Mouse (Mus musculus): Measurements from ENCODE around the gene Rps16. TPM values are rescaled to one million over a fixed set of nuclear protein-coding genes. Genes with fewer than 3 reads are reported as not detected.

Rps16 gene
- total RNA-seq, 2 experiments from 2014 or later = 481 to 507 TPM

DNA sequence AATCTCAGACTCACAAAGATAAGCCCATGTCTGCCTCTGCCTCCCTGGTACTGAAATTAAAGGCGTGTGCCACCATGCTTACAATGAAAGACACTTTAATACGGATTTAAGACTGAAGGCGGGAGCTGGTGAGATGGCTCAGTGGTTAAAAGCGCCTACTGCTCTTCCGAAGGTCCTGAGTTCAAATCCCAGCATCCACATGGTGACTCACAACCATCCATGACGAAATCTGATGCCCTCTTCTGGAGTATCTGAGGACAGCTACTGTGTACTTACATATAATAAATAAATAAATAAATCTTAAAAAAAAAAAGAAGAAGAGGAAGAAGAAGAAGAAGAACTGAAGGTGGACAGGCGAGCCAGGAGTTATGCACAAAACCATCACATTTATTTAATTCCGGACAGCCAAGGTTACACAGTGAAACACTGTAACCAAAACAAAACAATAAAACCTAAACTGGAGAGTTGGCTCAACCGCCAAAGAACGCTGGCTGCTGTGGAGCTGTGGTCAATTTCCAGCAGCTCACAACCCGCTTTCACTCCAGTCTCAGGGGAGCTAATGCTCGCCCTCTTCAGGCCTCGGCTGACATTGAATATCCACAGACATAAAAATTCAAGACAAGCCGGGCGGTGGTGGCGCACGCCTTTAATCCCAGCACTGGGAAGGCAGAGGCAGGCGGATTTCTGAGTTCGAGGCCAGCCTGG, 11.1 kb upstream of the Rps16 start:
- intact Hi-C loops (cut with DNase I) = loop anchor here (5.0 kb wide), 1 partner anchor 62 kb away; the partner anchor contains the start of gene Eid2b
- DNase-seq (ENCODE audit: low spot score in 2 of 2) = peak; percentile 37 to 42

GRCm38 (mm10) chr7:28341381-28341780, 9.1 kb upstream of the Rps16 start:
- intact Hi-C loops (cut with DNase I) = no loop called here
- DNase-seq (ENCODE audit: low spot score in 2 of 2) = no peak

GRCm38 (mm10) chr7:28344637-28345036, 5.8 kb upstream of the Rps16 start:
- peak; percentile 50 to 75 for DNase-seq (ENCODE audit: low spot score in 2 of 2)
- intact Hi-C loops (cut with DNase I) = no loop called here

DNA sequence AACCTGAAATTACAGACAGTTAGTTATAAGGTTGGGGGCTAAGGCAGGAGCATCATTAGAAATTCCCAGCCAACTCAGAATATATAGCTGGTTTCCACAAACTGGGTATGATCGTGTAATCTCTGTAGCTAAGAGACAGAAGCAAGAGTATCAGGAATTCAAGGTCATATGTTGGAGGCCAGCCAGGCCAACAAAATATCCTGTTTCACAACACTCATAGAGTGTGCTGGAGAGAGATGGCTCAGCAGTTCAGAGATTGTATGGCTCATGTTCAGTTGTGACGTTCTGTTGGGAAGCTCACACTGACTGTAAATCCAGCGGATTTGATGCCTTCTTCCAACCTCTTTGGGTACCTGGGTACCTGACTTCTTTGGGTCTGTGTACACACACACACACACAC, 2.7 kb upstream of the Rps16 start:
- intact Hi-C loops (cut with DNase I) = no loop called here
- no peak for DNase-seq (ENCODE audit: low spot score in 2 of 2)

GRCm38 (mm10) chr7:28348601-28349000, 1.9 kb upstream of the Rps16 start:
- intact Hi-C loops (cut with DNase I) = no loop called here
- DNase-seq (ENCODE audit: low spot score in 2 of 2) = no peak

- no peak for DNase-seq (ENCODE audit: low spot score in 2 of 2)
- intact Hi-C loops (cut with DNase I) = no loop called here
Measured at GRCm38 (mm10) chr7:28351676-28352191, 1.3 kb downstream of the Rps16 start.

DNA sequence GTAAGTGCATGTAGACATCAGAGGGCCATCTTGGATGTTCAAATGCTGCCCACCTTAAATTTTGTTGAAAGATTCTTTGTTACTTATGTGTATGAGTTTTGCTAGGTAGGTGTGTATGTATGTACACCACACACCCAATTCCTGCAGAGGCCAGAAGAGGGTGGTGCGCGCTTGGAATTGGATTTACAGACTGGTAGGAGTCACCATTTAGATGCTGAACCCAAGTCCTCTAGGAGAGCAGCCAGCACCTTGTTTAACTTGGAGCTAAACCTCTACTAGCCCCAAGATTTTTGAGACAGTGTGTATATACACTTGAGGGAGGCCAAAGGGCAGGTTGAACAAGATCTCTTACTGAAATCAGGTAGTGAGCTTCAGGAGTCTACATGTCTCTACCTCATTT, 2.8 kb downstream of the Rps16 start:
- intact Hi-C loops (cut with DNase I) = no loop called here
- DNase-seq (ENCODE audit: low spot score in 2 of 2) = no peak

DNA sequence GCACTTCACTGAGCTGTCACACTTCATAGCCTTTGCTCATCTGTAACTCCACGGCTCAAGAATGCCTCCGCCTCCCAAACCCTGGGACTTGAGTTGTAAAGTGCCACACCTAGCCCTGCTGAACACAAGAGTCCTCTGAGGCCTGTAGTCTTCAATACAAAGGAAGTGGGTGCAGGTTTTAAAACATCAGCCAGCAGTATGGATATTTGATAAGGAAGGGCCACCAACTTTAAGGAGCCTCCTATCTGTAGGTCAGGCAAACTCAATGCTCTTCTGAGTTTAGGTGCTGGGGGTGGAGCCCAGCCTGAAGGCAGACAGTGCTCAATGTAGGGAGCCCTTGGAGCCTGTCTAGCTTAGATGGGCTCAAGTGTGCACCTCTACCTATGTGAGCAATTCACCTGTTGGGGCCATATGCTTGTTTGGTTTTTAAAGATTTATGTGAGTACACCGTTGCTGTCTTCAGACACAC, 3.7 kb downstream of the Rps16 start:
- DNase-seq (ENCODE audit: low spot score in 2 of 2) = no peak
- intact Hi-C loops (cut with DNase I) = no loop called here

DNA sequence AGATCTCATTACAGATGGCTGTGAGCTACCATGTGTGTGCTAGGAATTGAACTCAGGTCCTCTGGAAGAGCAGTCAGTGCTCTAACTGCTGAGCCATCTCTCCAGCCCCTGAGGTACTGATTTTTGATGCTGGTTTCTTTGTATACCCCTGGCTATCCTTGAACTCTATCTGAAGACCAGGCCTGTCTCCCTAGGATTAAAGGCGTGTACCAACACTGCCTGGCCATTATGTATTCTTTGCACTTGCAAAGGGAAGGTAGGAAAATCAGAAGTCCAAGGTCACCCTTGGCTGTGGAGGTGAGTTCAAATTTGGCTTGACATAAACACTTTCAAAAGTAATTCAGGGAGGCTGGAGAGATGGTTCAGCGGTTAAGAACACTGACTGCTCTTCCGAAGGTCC, 4.1 kb downstream of the Rps16 start:
- intact Hi-C loops (cut with DNase I) = no loop called here

GRCm38 (mm10) chr7:28355221-28355620, 4.8 kb downstream of the Rps16 start:
- no peak for DNase-seq (ENCODE audit: low spot score in 2 of 2)
- intact Hi-C loops (cut with DNase I) = no loop called here

More for the DNA sequence above, 4.1 kb downstream of the Rps16 start:
- no peak for DNase-seq (ENCODE audit: low spot score in 2 of 2)

DNA sequence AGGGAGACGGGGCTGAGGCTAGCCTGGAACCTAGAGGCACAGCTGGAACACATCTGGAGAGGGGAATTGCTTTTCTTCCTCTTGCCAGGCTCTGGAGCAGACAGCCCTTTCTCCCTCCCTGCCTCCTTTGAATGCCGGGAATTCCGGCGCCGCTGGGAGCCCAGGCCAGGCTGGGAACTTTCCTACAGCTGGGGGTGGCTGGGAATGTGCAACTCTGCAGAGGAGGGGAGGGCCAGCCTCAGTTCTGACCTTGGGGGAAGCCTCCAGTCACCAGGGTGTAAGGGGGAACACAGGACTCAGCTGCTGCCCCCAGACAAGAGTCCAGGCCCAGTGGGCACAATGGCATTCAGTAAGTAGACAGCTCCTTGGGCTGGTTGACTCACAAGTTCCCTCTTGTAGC, 6.5 kb downstream of the Rps16 start:
- intact Hi-C loops (cut with DNase I) = no loop called here
- no peak for DNase-seq (ENCODE audit: low spot score in 2 of 2)

DNA sequence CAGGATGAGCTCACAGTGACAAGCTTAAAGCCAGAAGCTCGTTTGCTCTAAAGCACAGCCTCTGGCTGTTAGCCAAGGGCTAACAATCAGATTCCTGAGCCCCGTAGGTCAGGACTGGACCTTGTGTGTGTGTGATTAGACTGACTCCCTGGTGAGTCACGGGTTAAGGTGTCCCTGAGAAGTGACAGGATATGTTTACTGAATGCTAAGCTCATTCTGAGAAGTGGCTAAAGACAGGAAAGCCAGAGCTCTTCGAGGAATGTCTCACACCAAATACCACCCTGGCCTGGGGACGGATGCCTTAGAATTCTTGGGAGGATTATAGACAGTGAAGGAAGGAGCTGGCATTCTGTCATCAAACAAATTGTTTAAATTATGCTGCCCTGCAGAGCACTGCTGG, 7.5 kb downstream of the Rps16 start:
- intact Hi-C loops (cut with DNase I) = no loop called here
- no peak for DNase-seq (ENCODE audit: low spot score in 2 of 2)

GRCm38 (mm10) chr7:28358431-28358830, 8.0 kb downstream of the Rps16 start:
- DNase-seq (ENCODE audit: low spot score in 2 of 2) = no peak
- intact Hi-C loops (cut with DNase I) = no loop called here

GRCm38 (mm10) chr7:28359854-28360253, 9.4 kb downstream of the Rps16 start:
- intact Hi-C loops (cut with DNase I) = no loop called here
- no peak for DNase-seq (ENCODE audit: low spot score in 2 of 2)

- no peak for DNase-seq (ENCODE audit: low spot score in 2 of 2)
- intact Hi-C loops (cut with DNase I) = no loop called here
Measured at GRCm38 (mm10) chr7:28360291-28360690, 9.8 kb downstream of the Rps16 start.

DNA sequence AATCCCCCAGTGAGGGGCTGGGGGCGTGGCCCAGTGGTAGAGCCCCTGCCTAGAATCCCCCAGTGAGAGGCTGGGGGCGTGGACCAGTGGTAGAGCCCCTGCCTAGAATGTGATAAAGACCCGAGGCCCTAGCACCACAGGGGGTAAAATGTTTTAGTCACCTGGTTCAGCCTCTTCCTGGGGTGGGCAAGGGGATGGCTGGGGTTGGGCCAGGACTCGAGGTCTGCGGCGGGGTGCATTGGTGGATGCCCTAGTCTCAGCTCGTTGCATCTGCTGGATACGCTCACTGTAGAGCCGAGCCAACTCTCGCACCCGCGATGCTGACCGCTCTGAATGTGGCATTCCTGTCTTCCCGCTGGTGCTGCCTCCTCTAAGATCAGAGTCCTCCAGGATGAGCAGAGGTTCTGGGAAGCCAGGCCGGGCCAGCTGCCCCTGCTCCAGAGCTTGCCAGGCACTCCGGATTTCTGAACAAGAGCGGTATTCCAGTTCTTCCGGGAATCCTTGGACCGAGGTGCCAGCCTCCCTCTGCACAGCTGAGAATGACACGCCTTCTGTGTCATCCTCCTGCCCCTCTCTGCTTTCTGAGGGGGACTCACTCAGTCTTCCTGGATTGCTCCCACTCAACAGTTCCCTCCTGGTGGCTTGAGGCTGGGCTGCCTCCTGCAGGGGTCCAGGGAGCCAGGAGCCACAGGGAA, 11.3 kb downstream of the Rps16 start:
- intact Hi-C loops (cut with DNase I) = no loop called here
- DNase-seq (ENCODE audit: low spot score in 2 of 2) = no peak

- intact Hi-C loops (cut with DNase I) = no loop called here
- no peak for DNase-seq (ENCODE audit: low spot score in 2 of 2)
Measured at GRCm38 (mm10) chr7:28362441-28363060, 12.1 kb downstream of the Rps16 start.

DNA sequence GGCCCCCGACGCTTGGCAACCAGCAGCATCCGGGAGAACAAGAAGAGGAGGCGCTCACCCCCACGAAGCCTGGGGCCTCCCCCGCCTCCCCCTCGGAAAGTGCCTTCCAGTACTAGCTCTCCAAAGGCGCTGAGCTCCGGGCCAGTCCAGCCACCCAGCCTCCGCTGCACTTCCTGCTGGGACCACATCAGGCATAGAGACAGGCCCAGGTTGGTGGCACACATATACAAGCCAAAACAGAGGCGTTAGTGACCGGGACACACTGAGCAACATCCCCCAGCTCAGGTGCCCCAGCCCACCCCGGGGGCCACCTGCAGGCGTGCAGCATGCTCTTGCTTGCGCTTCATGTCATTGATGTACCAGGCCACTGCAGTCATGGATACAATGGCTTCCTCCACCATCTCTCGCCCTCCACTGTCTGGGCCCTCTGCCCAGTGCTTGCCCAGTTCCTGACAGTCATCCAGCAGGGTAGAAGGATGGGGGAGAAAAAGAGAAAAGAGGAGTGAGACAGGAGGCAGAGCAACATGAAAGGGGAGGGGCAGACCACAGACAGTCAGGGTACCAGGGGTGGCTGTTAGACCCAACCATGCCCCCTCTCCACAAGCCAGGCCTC, 17.3 kb downstream of the Rps16 start:
- no peak for DNase-seq (ENCODE audit: low spot score in 2 of 2)
- intact Hi-C loops (cut with DNase I) = no loop called here

DNA sequence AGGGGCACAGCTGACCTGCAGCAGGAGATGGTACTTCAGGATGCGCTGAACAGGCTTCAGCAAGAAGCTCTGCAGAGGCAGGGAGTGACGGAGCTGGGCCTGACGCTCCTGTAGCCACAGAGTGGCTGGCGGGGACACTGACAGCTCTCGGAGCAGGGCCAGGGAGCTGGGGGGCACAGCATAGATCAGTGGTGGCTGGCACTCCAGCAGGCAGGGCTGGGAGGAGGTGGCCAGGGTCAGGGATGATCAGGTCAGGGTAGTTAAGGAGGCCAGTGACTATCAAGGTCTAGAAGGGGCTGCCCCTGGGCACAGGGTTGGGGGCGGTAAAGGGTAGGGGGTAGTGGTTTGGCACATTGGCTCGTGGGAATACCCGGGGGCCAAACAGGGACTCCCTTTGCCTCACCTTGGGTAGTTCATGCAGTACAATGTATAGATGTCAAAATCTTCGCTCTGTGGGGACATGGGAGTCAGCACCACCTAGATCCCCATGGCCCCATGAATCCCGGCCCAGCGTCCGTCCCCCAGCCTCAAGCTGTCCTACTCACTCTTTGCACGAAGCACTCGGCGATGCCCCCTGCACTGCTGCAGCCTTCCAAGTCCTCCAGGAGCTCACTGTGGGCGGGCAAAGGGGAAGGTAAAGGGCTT, 17.9 kb downstream of the Rps16 start:
- intact Hi-C loops (cut with DNase I) = no loop called here

GRCm38 (mm10) chr7:28370051-28370450, 19.6 kb downstream of the Rps16 start:
- DNase-seq (ENCODE audit: low spot score in 2 of 2) = no peak
- intact Hi-C loops (cut with DNase I) = no loop called here

More for the DNA sequence above, 17.9 kb downstream of the Rps16 start:
- no peak for DNase-seq (ENCODE audit: low spot score in 2 of 2)
